In genomic region chr10:89732001-89732794, GRCm38 (mm10) we compare ENCODE assay signal across 8 mouse cellular contexts. TPM values are rescaled to one million over a fixed set of nuclear protein-coding genes. Genes with fewer than 3 reads are reported as not detected.
A peak's percentile ranks its signal among the peaks of the same experiment; 100 is the strongest.
DNase-seq lines count a peak whose midpoint lies in the region; ATAC-seq and TF ChIP-seq lines count a peak whose summit lies in the region.

Gene Actr6, minus strand, starts transcription at chr10:89732295.

- peak; percentile 78 for TF ChIP-seq POLR2A in olfactory bulb, adult 2 months (IDR thresholded peaks at IDR 0.05; ENCODE audit: insufficient read depth, low read depth, low read length)
- TF ChIP-seq POLR2A in thymus, adult 2 months (IDR thresholded peaks at IDR 0.05; ENCODE audit: control insufficient read depth, extremely low read depth, insufficient read depth, low read length, poor library complexity), result peak; percentile 78

- H3K36me3 ChIP-seq in ES-E14 (ENCODE audit: control insufficient read depth, insufficient read depth, low read length, poor library complexity, severe bottlenecking), result no peaks in the 10 kb centered on the region; the same call in 1 of the 2 replicates
- peaks cover 4% of the 10 kb centered on the region; the same call in 1 of the 2 replicates for H3K36me3 ChIP-seq in forebrain, embryonic 15.5 days
- peaks cover 3% of the 10 kb centered on the region; the same call in 1 of the 2 replicates for H3K36me3 ChIP-seq in lung, embryonic 14.5 days (ENCODE audit: insufficient read depth)
- H3K36me3 ChIP-seq in thymus, adult 2 months (ENCODE audit: control insufficient read depth, insufficient read depth, low read length), result peaks cover 4% of the 10 kb centered on the region; the same call in 1 of the 2 replicates

- peak; percentile 100 for ATAC-seq in forebrain, embryonic 15.5 days (replicated peaks)
- peak; percentile 100 for ATAC-seq in lung, embryonic 14.5 days (ENCODE audit: insufficient read depth)

- H3K4me1 ChIP-seq in ES-E14 (ENCODE audit: control insufficient read depth in 2 of 2, insufficient read depth in 2 of 2, low read length in 2 of 2, poor library complexity in 1 of 2), result no peaks in the 10 kb centered on the region; a peak in 1 of 4 replicates
- peaks cover 21% of the 10 kb centered on the region for H3K4me1 ChIP-seq in forebrain, embryonic 15.5 days
- 0 out of 2 replicates have a peak, but pooled peaks cover 7% of the 10 kb centered on the region for H3K4me1 ChIP-seq in lung, embryonic 14.5 days (ENCODE audit: insufficient read depth)
- H3K4me1 ChIP-seq in olfactory bulb, adult 2 months (ENCODE audit: control insufficient read depth, insufficient read depth, low read length), result no peaks in the 10 kb centered on the region
- H3K4me1 ChIP-seq in thymus, adult 2 months (replicated peaks; ENCODE audit: control insufficient read depth, insufficient read depth, low read length), result peaks cover 9% of the 10 kb centered on the region

- TF ChIP-seq CTCF in layer of hippocampus, adult 2 months (conservative IDR thresholded peaks at IDR 0.05), result no peak
- TF ChIP-seq CTCF in lung, embryonic 14.5 days (IDR thresholded peaks at IDR 0.05; ENCODE audit: low read depth), result no peak
- no peak for TF ChIP-seq CTCF in olfactory bulb, adult 2 months (IDR thresholded peaks at IDR 0.05; ENCODE audit: insufficient read depth, low read depth, low read length)
- peak; percentile 23; the same call in 1 of the 2 replicates for TF ChIP-seq CTCF in thymus, adult 2 months (IDR thresholded peaks at IDR 0.05; ENCODE audit: borderline replicate concordance, control insufficient read depth, extremely low read depth, insufficient read depth, low read length, poor library complexity)

- in situ Hi-C loops in ES-E14 (cut with MboI; ENCODE audit: low sequenced_read_pairs in 2 of 2, unreplicated experiment in 2 of 2), result no loop called here

- H3K4me3 ChIP-seq in ES-E14 (ENCODE audit: insufficient read depth in 1 of 2, low read depth in 1 of 2, low read length in 2 of 2, poor library complexity in 1 of 2, severe bottlenecking in 1 of 2), result peak within 1 kb of the TSS; percentile 78 to 97
- peak within 1 kb of the TSS; percentile 66 for H3K4me3 ChIP-seq in forebrain, embryonic 15.5 days
- H3K4me3 ChIP-seq in layer of hippocampus, adult 2 months, result peak within 1 kb of the TSS; percentile 82
- peak within 1 kb of the TSS; percentile 66 for H3K4me3 ChIP-seq in lung, embryonic 14.5 days (ENCODE audit: low read depth, low read length)
- H3K4me3 ChIP-seq in olfactory bulb, adult 2 months (ENCODE audit: insufficient read depth, low read depth, low read length), result peak within 1 kb of the TSS; percentile 78
- H3K4me3 ChIP-seq in thymus, adult 2 months (ENCODE audit: control insufficient read depth, insufficient read depth, low read length), result peak within 1 kb of the TSS; percentile 70

- no peak within 1 kb of the TSS for H3K27ac ChIP-seq in ES-E14 (ENCODE audit: insufficient read depth, low read depth, low read length, poor library complexity, severe bottlenecking)
- peak within 1 kb of the TSS; percentile 85 for H3K27ac ChIP-seq in forebrain, embryonic 15.5 days (replicated peaks)
- peak within 1 kb of the TSS; percentile 89 for H3K27ac ChIP-seq in layer of hippocampus, adult 2 months
- peak within 1 kb of the TSS; percentile 61; the same call in 1 of the 2 replicates for H3K27ac ChIP-seq in lung, embryonic 14.5 days (ENCODE audit: low read depth)
- peak within 1 kb of the TSS; percentile 28; the same call in 1 of the 2 replicates for H3K27ac ChIP-seq in olfactory bulb, adult 2 months (ENCODE audit: insufficient read depth, low read depth, low read length)
- H3K27ac ChIP-seq in thymus, adult 2 months (ENCODE audit: control insufficient read depth, insufficient read depth, low read length), result peak within 1 kb of the TSS; percentile 75

- peak; percentile 94 for DNase-seq in ES-E14 (ENCODE audit: low read depth, low spot score)
- peak; percentile 88 for DNase-seq in cerebellum, adult 11-12 months
- DNase-seq in heart, postnatal 36 days, result peak; percentile 93 to 95
- peak; percentile 92 to 95 for DNase-seq in layer of hippocampus, adult 2 months (ENCODE audit: low spot score in 2 of 2)
- peak; percentile 98 for DNase-seq in lung, embryonic 14.5 days
- peak; percentile 94 for DNase-seq in thymus, adult 2 months

- intact Hi-C loops in heart, postnatal 36 days (cut with DNase I), result loop anchor here (2.0 to 10.0 kb wide), 3 partner anchors 45 to 287 kb away; partner anchors contain the start of genes Gas2l3 and Scyl2

- H3K4me2 ChIP-seq in forebrain, embryonic 15.5 days (replicated peaks), result peak within 1 kb of the TSS; percentile 66
- peak within 1 kb of the TSS; percentile 83 for H3K4me2 ChIP-seq in lung, embryonic 14.5 days

- H3K27me3 ChIP-seq in forebrain, embryonic 15.5 days, result no peaks in the 10 kb centered on the region
- H3K27me3 ChIP-seq in lung, embryonic 14.5 days (ENCODE audit: insufficient read depth, low read length), result no peaks in the 10 kb centered on the region
- no peaks in the 10 kb centered on the region for H3K27me3 ChIP-seq in thymus, adult 2 months (ENCODE audit: control insufficient read depth, insufficient read depth, low read length)

- H3K9me3 ChIP-seq in ES-E14 (ENCODE audit: control insufficient read depth, insufficient read depth, low read depth, low read length), result no peaks in the 10 kb centered on the region
- no peaks in the 10 kb centered on the region for H3K9me3 ChIP-seq in forebrain, embryonic 15.5 days
- no peaks in the 10 kb centered on the region for H3K9me3 ChIP-seq in lung, embryonic 14.5 days (ENCODE audit: low read depth, low read length)

- WGBS in forebrain, embryonic 15.5 days, result 1% methylated on average over 49 of the region's 49 CpGs
- WGBS in lung, embryonic 14.5 days, result under 1% methylated on average over 49 of the region's 49 CpGs
- WGBS in olfactory bulb, adult 2 months, result under 1% methylated on average over 49 of the region's 49 CpGs
- 2% methylated on average over 49 of the region's 49 CpGs for WGBS in thymus, adult 2 months

- peak within 1 kb of the TSS; percentile 91 for H3K9ac ChIP-seq in ES-E14 (ENCODE audit: insufficient read depth, low read depth, low read length, poor library complexity, severe bottlenecking)
- H3K9ac ChIP-seq in forebrain, embryonic 15.5 days (replicated peaks), result peak within 1 kb of the TSS; percentile 66
- peak within 1 kb of the TSS; percentile 58 for H3K9ac ChIP-seq in lung, embryonic 14.5 days

TF ChIP-seq in ES-E14, 5 proteins besides CTCF, POLR2A, EP300 and RAD21:
- peak; percentile 69; the same call in 1 of the 2 replicates for TF ChIP-seq HCFC1 (IDR thresholded peaks at IDR 0.05; ENCODE audit: borderline replicate concordance, insufficient read depth, low read length)
- TF ChIP-seq CHD2 (IDR thresholded peaks at IDR 0.05; ENCODE audit: low read depth, low read length), result no peak
- TF ChIP-seq MAFK (IDR thresholded peaks at IDR 0.05; ENCODE audit: insufficient read depth, low read depth, low read length), result no peak
TF ChIP-seq in ES-E14: peak in this region for 1.

RNA-seq across cellular contexts. Expression of gene Actr6, which starts in this region (rescaled TPM):
- 13.8 and 17.2 TPM in 2 replicates for total RNA-seq in ES-E14 (2012; rRNA removed)
- polyA plus RNA-seq in forebrain, embryonic 15.5 days (2015; fragmentation: Nextera tagmentation; extraction: Ambion mirVana), result 64.7 and 67.1 TPM in 2 replicates
- total RNA-seq in heart, postnatal 36 days (2021), result 10 to 100 TPM; 10.7 to 12.9 TPM
- 10 to 100 TPM; 24.8 to 25.5 TPM for total RNA-seq in layer of hippocampus, adult 2 months (2021)
- polyA plus RNA-seq in lung, embryonic 14.5 days (2014; fragmentation: Nextera tagmentation; extraction: Ambion mirVana), result 28.8 and 31.5 TPM in 2 replicates
- polyA plus RNA-seq in olfactory bulb, adult 2 months (2012; ENCODE audit: insufficient read depth, insufficient read length, low replicate concordance, missing spikeins), result not detected in 2 replicates
- polyA plus RNA-seq in thymus, adult 2 months (2012; rRNA removed), result 2.6 and 2.7 TPM in 2 replicates
